Comparison of ENCODE assay signal across 8 mouse cellular contexts in the genomic region with DNA sequence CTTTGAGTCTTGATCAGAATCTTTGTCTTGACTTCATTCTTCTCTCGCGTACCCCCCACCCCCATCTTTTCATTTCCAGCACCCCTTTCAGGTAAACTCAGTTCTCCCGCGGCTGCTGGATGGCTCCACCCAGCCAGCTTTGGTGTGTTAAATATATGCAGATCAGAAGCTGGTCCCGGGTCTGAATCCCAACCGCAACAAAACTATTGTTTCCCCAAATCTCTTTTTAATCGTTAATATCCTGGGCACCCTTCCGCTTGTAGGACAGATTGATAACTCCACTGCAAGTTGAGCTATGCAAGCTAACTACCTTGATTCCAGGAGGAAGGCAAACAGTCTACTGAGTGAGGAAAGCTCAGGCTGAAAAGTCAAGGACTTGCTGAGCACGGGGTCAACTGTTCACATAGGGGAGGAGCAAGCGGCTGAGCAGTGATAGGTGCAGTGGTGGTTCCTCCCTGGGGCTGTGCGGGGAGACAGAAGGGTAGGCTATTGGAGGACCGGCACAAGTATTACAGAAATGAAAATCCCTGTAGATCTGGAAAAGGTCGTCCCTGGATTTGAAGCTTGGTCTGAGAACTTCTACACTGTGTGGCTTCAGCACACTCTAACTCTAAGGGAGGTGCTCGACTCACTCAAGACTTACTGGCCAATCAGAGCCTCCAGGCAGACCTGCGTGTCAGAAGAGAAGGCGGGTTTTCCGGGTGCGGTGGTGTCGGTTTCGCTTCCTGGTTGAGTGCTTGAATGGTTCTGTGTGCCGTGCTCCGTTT. TPM values are rescaled to one million over a fixed set of nuclear protein-coding genes. Genes with fewer than 3 reads are reported as not detected.
DNase-seq lines count a peak whose midpoint lies in the region; ATAC-seq and TF ChIP-seq lines count a peak whose summit lies in the region.

Gene B230307C23Rik (plus strand): TSS at position 700 of the 767 bp plus-strand sequence.

- no peak for TF ChIP-seq POLR2A in kidney, adult 2 months (IDR thresholded peaks at IDR 0.05; ENCODE audit: low read depth, low read length)
- 0 out of 2 replicates have a peak, but pooled peaks have one; percentile 3 for TF ChIP-seq POLR2A in spleen, adult 2 months (IDR thresholded peaks at IDR 0.05; ENCODE audit: low read depth, low read length)

- H3K9me3 ChIP-seq in embryonic facial prominence, embryonic 13.5 days, result peaks cover 21% of the 10 kb centered on the region
- H3K9me3 ChIP-seq in limb, embryonic 12.5 days, result peaks cover 4% of the 10 kb centered on the region; the same call in 1 of the 2 replicates
- 0 out of 2 replicates have a peak, but pooled peaks cover under 1% of the 10 kb centered on the region for H3K9me3 ChIP-seq in midbrain, embryonic 15.5 days

- ATAC-seq in embryonic facial prominence, embryonic 13.5 days (ENCODE audit: insufficient number of reproducible peaks, insufficient read depth, low FRiP score, low TSS enrichment, low read depth), result peak; percentile 95
- ATAC-seq in limb, embryonic 12.5 days (ENCODE audit: insufficient number of reproducible peaks, insufficient read depth, low FRiP score, low TSS enrichment, low read depth), result peak; percentile 98
- peak; percentile 99 for ATAC-seq in midbrain, embryonic 15.5 days (replicated peaks)

- WGBS in embryonic facial prominence, embryonic 13.5 days, result 4% methylated on average over 22 of the region's 22 CpGs
- 1% methylated on average over 22 of the region's 22 CpGs for WGBS in kidney, adult 2 months
- 3% methylated on average over 22 of the region's 22 CpGs for WGBS in limb, embryonic 12.5 days
- 2% methylated on average over 22 of the region's 22 CpGs for WGBS in midbrain, embryonic 15.5 days
- 3% methylated on average over 22 of the region's 22 CpGs for WGBS in spleen, adult 2 months

- peak; percentile 83 for DNase-seq in 3134 (ENCODE audit: extremely low read depth, insufficient read length, low spot score)
- DNase-seq in adrenal gland, postnatal 36 days, result peak; percentile 90 to 91
- peak; percentile 91 to 93 for DNase-seq in heart, adult 18-20 months
- peak; percentile 95 for DNase-seq in kidney, adult 2 months
- peak; percentile 82 to 86 for DNase-seq in spleen, adult 2 months (ENCODE audit: low read depth in 1 of 2, low spot score in 2 of 2)

- TF ChIP-seq CTCF in kidney, adult 2 months (conservative IDR thresholded peaks at IDR 0.05; ENCODE audit: insufficient read depth, insufficient read length, low read depth, low read length), result no peak
- TF ChIP-seq CTCF in spleen, adult 2 months (IDR thresholded peaks at IDR 0.05; ENCODE audit: extremely low read depth, insufficient read depth, insufficient read length, insufficient replicate concordance), result no peak

- H3K27ac ChIP-seq in embryonic facial prominence, embryonic 13.5 days, result peak within 1 kb of the TSS; percentile 83
- peak within 1 kb of the TSS; percentile 91 for H3K27ac ChIP-seq in kidney, adult 2 months (ENCODE audit: insufficient read depth, low read depth, low read length)
- peak within 1 kb of the TSS; percentile 75 for H3K27ac ChIP-seq in limb, embryonic 12.5 days
- peak within 1 kb of the TSS; percentile 65 for H3K27ac ChIP-seq in midbrain, embryonic 15.5 days
- peak within 1 kb of the TSS; percentile 78 for H3K27ac ChIP-seq in spleen, adult 2 months (ENCODE audit: insufficient read depth, low read length)

- peak within 1 kb of the TSS; percentile 58 for H3K4me2 ChIP-seq in embryonic facial prominence, embryonic 13.5 days
- peak within 1 kb of the TSS; percentile 61 for H3K4me2 ChIP-seq in limb, embryonic 12.5 days
- H3K4me2 ChIP-seq in midbrain, embryonic 15.5 days, result peak within 1 kb of the TSS; percentile 88

- peak within 1 kb of the TSS; percentile 57 for H3K4me3 ChIP-seq in embryonic facial prominence, embryonic 13.5 days
- peak within 1 kb of the TSS; percentile 55 for H3K4me3 ChIP-seq in kidney, adult 2 months (ENCODE audit: insufficient read depth, low read depth, low read length)
- H3K4me3 ChIP-seq in limb, embryonic 12.5 days (replicated peaks), result peak within 1 kb of the TSS; percentile 61
- peak within 1 kb of the TSS; percentile 61 for H3K4me3 ChIP-seq in midbrain, embryonic 15.5 days
- H3K4me3 ChIP-seq in spleen, adult 2 months (ENCODE audit: extremely low read depth, insufficient read depth, insufficient read length), result peak within 1 kb of the TSS; percentile 87

- no peaks in the 10 kb centered on the region for H3K27me3 ChIP-seq in embryonic facial prominence, embryonic 13.5 days
- no peaks in the 10 kb centered on the region for H3K27me3 ChIP-seq in kidney, adult 2 months (replicated peaks; ENCODE audit: control insufficient read depth, insufficient read depth, low read length)
- no peaks in the 10 kb centered on the region for H3K27me3 ChIP-seq in limb, embryonic 12.5 days
- no peaks in the 10 kb centered on the region for H3K27me3 ChIP-seq in midbrain, embryonic 15.5 days (replicated peaks)
- no peaks in the 10 kb centered on the region for H3K27me3 ChIP-seq in spleen, adult 2 months (ENCODE audit: control insufficient read depth, insufficient read depth, low read length)

- peak within 1 kb of the TSS; percentile 67 for H3K9ac ChIP-seq in embryonic facial prominence, embryonic 13.5 days
- H3K9ac ChIP-seq in limb, embryonic 12.5 days (replicated peaks), result peak within 1 kb of the TSS; percentile 55
- H3K9ac ChIP-seq in midbrain, embryonic 15.5 days, result peak within 1 kb of the TSS; percentile 49

- peaks cover 8% of the 10 kb centered on the region; the same call in 1 of the 2 replicates for H3K4me1 ChIP-seq in embryonic facial prominence, embryonic 13.5 days
- peaks cover 5% of the 10 kb centered on the region; the same call in 1 of the 2 replicates for H3K4me1 ChIP-seq in kidney, adult 2 months (ENCODE audit: control insufficient read depth, insufficient read depth, low read length)
- H3K4me1 ChIP-seq in limb, embryonic 12.5 days (replicated peaks), result peaks cover 4% of the 10 kb centered on the region
- H3K4me1 ChIP-seq in midbrain, embryonic 15.5 days, result peaks cover 16% of the 10 kb centered on the region
- peaks cover 15% of the 10 kb centered on the region for H3K4me1 ChIP-seq in spleen, adult 2 months (ENCODE audit: control insufficient read depth, insufficient read depth, insufficient read length)

- H3K36me3 ChIP-seq in embryonic facial prominence, embryonic 13.5 days, result peaks cover 9% of the 10 kb centered on the region
- H3K36me3 ChIP-seq in kidney, adult 2 months (ENCODE audit: control insufficient read depth, insufficient read depth, low read length), result no peaks in the 10 kb centered on the region
- H3K36me3 ChIP-seq in limb, embryonic 12.5 days, result no peaks in the 10 kb centered on the region
- H3K36me3 ChIP-seq in midbrain, embryonic 15.5 days (replicated peaks), result no peaks in the 10 kb centered on the region
- H3K36me3 ChIP-seq in spleen, adult 2 months (ENCODE audit: control insufficient read depth, insufficient read depth, low read length), result no peaks in the 10 kb centered on the region

RNA-seq across cellular contexts. Expression of gene B230307C23Rik, which starts in this region (rescaled TPM):
- total RNA-seq in adrenal gland, postnatal 36 days (2021), result 10 to 100 TPM; 37.7 to 40.7 TPM
- 22.5 and 34.9 TPM in 2 replicates for polyA plus RNA-seq in embryonic facial prominence, embryonic 13.5 days (2015; fragmentation: Nextera tagmentation; extraction: Ambion mirVana)
- total RNA-seq in heart, adult 18-20 months (2021), result 1 to 10 TPM; 3.4 to 6.6 TPM
- 4.2 and 4.3 TPM in 2 replicates for polyA plus RNA-seq in kidney, adult 2 months (2012; rRNA removed)
- 19.8 and 21.8 TPM in 2 replicates for polyA plus RNA-seq in limb, embryonic 12.5 days (2016; fragmentation: Nextera tagmentation; extraction: Ambion mirVana)
- polyA plus RNA-seq in midbrain, embryonic 15.5 days (2015; fragmentation: Nextera tagmentation; extraction: Ambion mirVana), result 16.9 and 20.9 TPM in 2 replicates
- polyA plus RNA-seq in spleen, adult 2 months (2012; rRNA removed), result 3.7 and 5.1 TPM in 2 replicates

Comparison
In these comparisons a context has a peak if more than half of its experiments do, and no peak if none do; other contexts are left out.
1. Peak in every context shown above with its lines: DNase-seq, ATAC-seq, H3K4me3 ChIP-seq and H3K27ac ChIP-seq.
2. RNA of gene B230307C23Rik (total RNA-seq): 37.7 to 40.7 TPM in adrenal gland, postnatal 36 days; 3.4 to 6.6 TPM in heart, adult 18-20 months; every median in the first group is over 4 times any median in the second.